In genomic region chr7:45919761-45920160, GRCm38 (mm10) we compare ENCODE assay signal across 11 mouse cellular contexts. TPM values are rescaled to one million over a fixed set of nuclear protein-coding genes. Genes with fewer than 3 reads are reported as not detected.
DNase-seq lines count a peak whose midpoint lies in the region; ATAC-seq lines count a peak whose summit lies in the region.
"Had no signal": no experiment of that assay in that cellular context is flagged by ENCODE, and none has a peak within 500 bp of the region (broad histone marks: within the 10 kb centered on the region; RNA-seq: fewer than 3 reads in every experiment).

No protein-coding gene starts in this region.

- DNase-seq in heart, postnatal 4 days: no peak
- DNase-seq in thymus, postnatal 25 days: peak; percentile 38
- DNase-seq in thymus, postnatal 0 days (ENCODE audit: low spot score): no peak
- DNase-seq in cerebellum, postnatal 25 days: no peak
- DNase-seq in layer of hippocampus, adult 9-11 months: no peak
- no peak for DNase-seq in embryo, embryonic 10.5 days (ENCODE audit: low spot score)

- H3K27me3 ChIP-seq in heart, embryonic 13.5 days (replicated peaks): no peaks in the 10 kb centered on the region; the same call in 1 of the 2 replicates
- no peaks in the 10 kb centered on the region for H3K27me3 ChIP-seq in limb, embryonic 13.5 days
- H3K27me3 ChIP-seq: forebrain, embryonic 15.5 days had no signal

- 70% methylated on average over 4 of the region's 4 CpGs for WGBS in heart, embryonic 13.5 days
- 73% methylated on average over 4 of the region's 4 CpGs for WGBS in limb, embryonic 13.5 days

- H3K9me3 ChIP-seq in heart, embryonic 13.5 days: no peaks in the 10 kb centered on the region
- 0 out of 2 replicates have a peak, but pooled peaks cover under 1% of the 10 kb centered on the region for H3K9me3 ChIP-seq in limb, embryonic 13.5 days
- H3K9me3 ChIP-seq: forebrain, embryonic 15.5 days had no signal

- peaks cover 67% of the 10 kb centered on the region for H3K4me1 ChIP-seq in heart, embryonic 13.5 days
- peaks cover 65% of the 10 kb centered on the region for H3K4me1 ChIP-seq in limb, embryonic 13.5 days

- H3K4me2 ChIP-seq in heart, embryonic 13.5 days: peak overlapping the region; percentile 62
- H3K4me2 ChIP-seq in limb, embryonic 13.5 days (replicated peaks): peak overlapping the region; percentile 75
- H3K4me2 ChIP-seq: forebrain, embryonic 15.5 days had no signal

- peak overlapping the region; percentile 58 for H3K4me3 ChIP-seq in heart, embryonic 13.5 days
- H3K4me3 ChIP-seq in limb, embryonic 13.5 days: peak overlapping the region; percentile 54
- H3K4me3 ChIP-seq: forebrain, embryonic 15.5 days had no signal

- H3K36me3 ChIP-seq in heart, embryonic 13.5 days: peaks cover 5% of the 10 kb centered on the region; the same call in 1 of the 2 replicates
- peaks cover 9% of the 10 kb centered on the region for H3K36me3 ChIP-seq in limb, embryonic 13.5 days
- H3K36me3 ChIP-seq: forebrain, embryonic 15.5 days had no signal

- no peak overlapping the region for H3K27ac ChIP-seq in heart, embryonic 13.5 days (replicated peaks)
- H3K27ac ChIP-seq in limb, embryonic 13.5 days: peak overlapping the region; percentile 94; the same call in 1 of the 2 replicates
- H3K27ac ChIP-seq: forebrain, embryonic 15.5 days had no signal

- H3K9ac ChIP-seq in heart, embryonic 13.5 days: peak overlapping the region; percentile 82
- peak overlapping the region; percentile 75 for H3K9ac ChIP-seq in limb, embryonic 13.5 days
- H3K9ac ChIP-seq: forebrain, embryonic 15.5 days had no signal

- no peak for ATAC-seq in heart, embryonic 13.5 days (ENCODE audit: extremely low read depth, insufficient number of reproducible peaks, low FRiP score, low TSS enrichment)
- ATAC-seq in limb, embryonic 13.5 days (ENCODE audit: low FRiP score, low read depth): no peak
- ATAC-seq: forebrain, embryonic 15.5 days had no signal

RNA-seq across cellular contexts. Expression of gene Emp3, which starts 1.4 kb away (rescaled TPM):
- 84.1 and 92.1 TPM in 2 replicates for polyA plus RNA-seq in heart, embryonic 13.5 days (2015; fragmentation: Nextera tagmentation; extraction: Ambion mirVana)
- 10 to 100 TPM; 38.0 to 42.1 TPM for total RNA-seq in heart, postnatal 4 days (2021)
- polyA plus RNA-seq in thymus, postnatal 0 days (2015; fragmentation: Nextera tagmentation; extraction: Ambion mirVana): 262 and 266 TPM in 2 replicates
- polyA plus RNA-seq in limb, embryonic 13.5 days (2015; fragmentation: Nextera tagmentation; extraction: Ambion mirVana): 181 and 186 TPM in 2 replicates

RNA-seq across cellular contexts. Expression of gene Ccdc114, which starts 4.1 kb away (rescaled TPM):
- 2.7 and 3.4 TPM in 2 replicates for polyA plus RNA-seq in heart, embryonic 13.5 days (2015; fragmentation: Nextera tagmentation; extraction: Ambion mirVana)
- total RNA-seq in heart, postnatal 4 days (2021): 1 to 10 TPM; 1.6 TPM
- polyA plus RNA-seq in thymus, postnatal 0 days (2015; fragmentation: Nextera tagmentation; extraction: Ambion mirVana): 2.3 and 2.6 TPM in 2 replicates
- polyA plus RNA-seq in limb, embryonic 13.5 days (2015; fragmentation: Nextera tagmentation; extraction: Ambion mirVana): 4.1 and 4.8 TPM in 2 replicates

RNA-seq across cellular contexts. Expression of gene Tmem143, which starts 23.0 kb away (rescaled TPM):
- polyA plus RNA-seq in heart, embryonic 13.5 days (2015; fragmentation: Nextera tagmentation; extraction: Ambion mirVana): 5.8 and 6.8 TPM in 2 replicates
- total RNA-seq in heart, postnatal 4 days (2021): 10 to 100 TPM; 36.9 to 43.9 TPM
- polyA plus RNA-seq in thymus, postnatal 0 days (2015; fragmentation: Nextera tagmentation; extraction: Ambion mirVana): 4.3 and 4.6 TPM in 2 replicates
- 4.9 and 5.2 TPM in 2 replicates for polyA plus RNA-seq in limb, embryonic 13.5 days (2015; fragmentation: Nextera tagmentation; extraction: Ambion mirVana)

RNA-seq across cellular contexts. Expression of gene Syngr4, which starts 23.2 kb away (rescaled TPM):
- polyA plus RNA-seq in heart, embryonic 13.5 days (2015; fragmentation: Nextera tagmentation; extraction: Ambion mirVana): 0.90 and 1.1 TPM in 2 replicates
- total RNA-seq in heart, postnatal 4 days (2021): 1 to 10 TPM in 1 of 2 experiments, under 1 TPM in 1; 0.90 to 1.3 TPM
- polyA plus RNA-seq in thymus, postnatal 0 days (2015; fragmentation: Nextera tagmentation; extraction: Ambion mirVana): 1.4 and 1.5 TPM in 2 replicates
- 0.43 and 0.46 TPM in 2 replicates for polyA plus RNA-seq in limb, embryonic 13.5 days (2015; fragmentation: Nextera tagmentation; extraction: Ambion mirVana)
- total RNA-seq: layer of hippocampus, adult 18-20 months; midbrain, postnatal 0 days had no signal

RNA-seq across cellular contexts. Expression of gene Grin2d, which starts 41.6 kb away (rescaled TPM):
- 0.13 and 0.23 TPM in 2 replicates for polyA plus RNA-seq in heart, embryonic 13.5 days (2015; fragmentation: Nextera tagmentation; extraction: Ambion mirVana)
- under 1 TPM; 0.52 to 0.63 TPM for total RNA-seq in heart, postnatal 4 days (2021)
- polyA plus RNA-seq in thymus, postnatal 0 days (2015; fragmentation: Nextera tagmentation; extraction: Ambion mirVana): 0.13 and 0.23 TPM in 2 replicates
- polyA plus RNA-seq in limb, embryonic 13.5 days (2015; fragmentation: Nextera tagmentation; extraction: Ambion mirVana): 0.43 and 0.59 TPM in 2 replicates
